Mouse (Mus musculus) spleen, adult 2 months (tissue): ENCODE measurements around the gene Espn. TPM values are rescaled to one million over a fixed set of nuclear protein-coding genes. Genes with fewer than 3 reads are reported as not detected.

Source experiments
- DNase-seq, 2 experiments: peaks; one replicate each; pipeline versions ENCODE4 v3.0.0 to v3.0.0-alpha.2; 2012 to 2021; ENCODE audit warnings: low spot score in 2 of 2, low read depth in 1 of 2
- H3K27ac ChIP-seq: fragments of 200-500 bp; 2 replicates; pipeline ENCODE4 v1.5.1; 2012; ENCODE audit warnings: low read length, inconsistent platforms; ENCODE audit not compliant: insufficient read depth
- H3K27me3 ChIP-seq: fragments of 200-500 bp; 2 replicates; pipeline ENCODE4 v1.6.1; 2012; ENCODE audit warnings: mild to moderate bottlenecking, moderate library complexity, low read length, inconsistent platforms; ENCODE audit not compliant: control insufficient read depth, insufficient read depth
- H3K36me3 ChIP-seq: fragments of 200-500 bp; 2 replicates; pipeline ENCODE4 v1.6.1; 2012; ENCODE audit warnings: mild to moderate bottlenecking, low read length, inconsistent platforms; ENCODE audit not compliant: control insufficient read depth, insufficient read depth
- H3K4me1 ChIP-seq: fragments of 200-500 bp; 2 replicates; pipeline ENCODE4 v1.6.1; 2011; ENCODE audit warnings: inconsistent platforms; ENCODE audit not compliant: control insufficient read depth, insufficient read depth, insufficient read length
- H3K4me3 ChIP-seq: fragments of 200-500 bp; 2 replicates; pipeline ENCODE4 v1.5.1; 2011; ENCODE audit warnings: mild to moderate bottlenecking, inconsistent platforms; ENCODE audit not compliant: insufficient read depth, insufficient read length; ENCODE audit errors: extremely low read depth
- CTCF ChIP-seq: fragments of 200-500 bp; IDR thresholded peaks from 2 replicates; pipeline ENCODE4 v1.5.1; 2011; ENCODE audit warnings: mild to moderate bottlenecking, inconsistent platforms; ENCODE audit not compliant: insufficient read depth, insufficient read length, insufficient replicate concordance; ENCODE audit errors: extremely low read depth
- POLR2A ChIP-seq: fragments of 200-500 bp; IDR thresholded peaks from 2 replicates; pipeline ENCODE4 v1.6.1; 2011; ENCODE audit warnings: low read depth, low read length, inconsistent platforms
- WGBS: fragments of 180-500 bp; shearing (Covaris S2); methylation state at CpG from one replicate; pipeline ENCODE4 v1.1.7; 2018; 5-methylcytosine and 5-hydroxymethylcytosine counted together
- polyA plus RNA-seq: library from polyadenylated mRNA; depleted of rRNA; stranded (reverse); fragments of >200 nt; gene quantifications from 2 replicates; pipeline ENCODE4 v1.2.3, GENCODE M21; 2012

Espn gene
- polyA plus RNA-seq, 1 experiment = 2.1 TPM

DNA sequence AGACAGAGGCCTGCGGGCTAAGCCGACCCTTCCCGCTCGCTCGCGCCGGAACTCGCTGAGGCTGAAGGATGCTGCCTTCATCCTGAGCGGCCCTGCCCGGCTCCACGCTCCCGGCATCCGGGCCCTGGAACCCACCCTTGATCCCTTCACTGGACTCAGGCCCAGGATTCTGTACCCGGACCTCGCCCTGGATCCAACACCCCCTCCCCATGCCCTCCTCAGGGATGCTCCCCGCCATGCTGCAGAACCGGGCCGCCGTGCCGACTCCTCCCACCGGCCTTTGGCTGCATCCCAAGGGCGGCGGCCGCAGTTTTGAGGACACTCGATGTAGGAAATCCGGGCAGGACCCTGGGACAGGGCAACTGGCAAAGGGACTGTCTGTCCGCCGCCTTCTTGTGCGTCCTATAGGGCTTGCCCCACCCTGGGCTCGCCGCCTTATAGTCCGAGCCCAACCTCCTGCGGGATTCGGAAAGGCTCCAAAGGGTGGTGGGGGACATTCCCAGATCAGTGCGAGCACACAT lies 26.2 kb upstream of the Espn start:
- Histone ChIP-seq H3K27me3 (no peaks in the 10 kb centered on the region), H3K27ac (no peak overlapping the region), H3K36me3 (no peaks in the 10 kb centered on the region), H3K4me1 (peaks cover 10% of the 10 kb centered on the region), H3K4me3 (peak overlapping the region; percentile 60)
- peak in 1 of 2 experiments; percentile 34 for DNase-seq
- no peak for TF ChIP-seq CTCF
- no peak for TF ChIP-seq POLR2A
- under 1% methylated on average over 34 of the region's 35 CpGs for WGBS

- H3K4me1 ChIP-seq = peaks cover 10% of the 10 kb centered on the region
- TF ChIP-seq CTCF (no peak), POLR2A (peak; percentile 47)
- no peaks in the 10 kb centered on the region for H3K36me3 ChIP-seq
- under 1% methylated on average over 92 of the region's 108 CpGs for WGBS
- peak; percentile 75 to 89 for DNase-seq
- H3K4me3 ChIP-seq = peak within 1 kb of the TSS; percentile 74
- H3K27ac ChIP-seq = peak within 1 kb of the TSS; percentile 91
- H3K27me3 ChIP-seq = no peaks in the 10 kb centered on the region
These were observed 25.6 kb upstream of the Espn start, which contains the start of gene Acot7 for GRCm38 (mm10) chr4:152177537-152178343. Gene Acot7 (plus strand): TSS chr4:152178134.

DNA sequence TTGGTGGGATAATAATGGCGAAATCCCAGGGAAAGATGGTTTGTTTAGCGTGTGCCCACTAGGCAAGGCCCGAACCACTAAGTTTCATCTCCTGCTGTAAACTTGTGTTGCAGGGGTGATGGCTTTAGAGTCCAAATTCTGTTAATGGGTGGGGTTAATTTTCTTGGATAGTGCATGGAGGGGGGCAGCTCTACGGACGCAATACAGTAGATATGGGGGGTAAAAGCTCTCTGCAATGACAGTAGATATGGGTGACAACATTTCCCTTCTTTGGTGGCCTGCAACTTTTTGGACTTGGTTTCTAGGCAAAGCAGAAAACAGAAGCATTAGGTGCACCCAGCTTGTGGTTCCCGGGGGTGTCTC lies 25.0 kb upstream of the Espn start:
- TF ChIP-seq CTCF (no peak), POLR2A (no peak)
- no peak for DNase-seq
- WGBS = 33% methylated on average over 6 of the region's 6 CpGs
- no peaks in the 10 kb centered on the region for H3K36me3 ChIP-seq
- peaks cover 10% of the 10 kb centered on the region for H3K4me1 ChIP-seq
- peak overlapping the region; percentile 74; the same call in 1 of the 2 replicates for H3K4me3 ChIP-seq
- H3K27ac ChIP-seq = peak overlapping the region; percentile 91; the same call in 1 of the 2 replicates
- no peaks in the 10 kb centered on the region for H3K27me3 ChIP-seq

- no peaks in the 10 kb centered on the region for H3K36me3 ChIP-seq
- no peaks in the 10 kb centered on the region for H3K27me3 ChIP-seq
- WGBS = 16% methylated on average over 3 of the region's 3 CpGs
- TF ChIP-seq POLR2A = no peak
- no peak for TF ChIP-seq CTCF
- no peak for DNase-seq
- peaks cover 10% of the 10 kb centered on the region for H3K4me1 ChIP-seq
- no peak overlapping the region for H3K4me3 ChIP-seq
- H3K27ac ChIP-seq = no peak overlapping the region
These were observed 24.5 kb upstream of the Espn start for GRCm38 (mm10) chr4:152176638-152177037.

DNA sequence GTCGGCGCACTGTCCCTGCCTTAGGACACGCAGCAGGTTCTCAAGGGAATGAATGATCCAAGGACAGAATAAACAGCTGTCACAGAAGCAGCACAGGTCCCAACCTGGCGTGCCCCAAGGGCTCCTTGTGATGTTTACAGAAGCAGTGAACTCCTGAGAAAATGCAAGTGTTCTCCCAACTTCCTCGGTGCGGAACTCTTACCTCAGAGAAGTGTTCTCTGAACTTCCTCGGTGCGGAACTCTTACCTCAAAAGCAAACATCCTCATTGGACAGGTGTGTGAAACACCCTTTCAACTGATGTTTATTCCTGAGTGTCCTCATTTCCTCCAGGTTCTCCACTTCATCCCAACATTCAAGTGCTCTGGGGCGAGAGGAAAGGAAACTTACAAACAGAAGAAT lies 21.8 kb upstream of the Espn start:
- Histone ChIP-seq H3K36me3 (no peaks in the 10 kb centered on the region), H3K4me3 (no peak overlapping the region), H3K27ac (no peak overlapping the region), H3K4me1 (peaks cover 5% of the 10 kb centered on the region), H3K27me3 (no peaks in the 10 kb centered on the region)
- WGBS = 88% methylated on average over 9 of the region's 9 CpGs
- DNase-seq = no peak
- no peak for TF ChIP-seq POLR2A
- TF ChIP-seq CTCF = no peak

GRCm38 (mm10) chr4:152173041-152173440 lies 20.9 kb upstream of the Espn start:
- no peaks in the 10 kb centered on the region for H3K36me3 ChIP-seq
- no peak overlapping the region for H3K4me3 ChIP-seq
- peak; percentile 94; the same call in 1 of the 2 replicates for TF ChIP-seq CTCF
- no peak for TF ChIP-seq POLR2A
- 2% methylated on average over 5 of the region's 5 CpGs for whole genome bisulfite sequencing
- H3K27me3 ChIP-seq = no peaks in the 10 kb centered on the region
- DNase-seq = peak; percentile 68 to 80
- peaks cover 5% of the 10 kb centered on the region; the same call in 1 of the 2 replicates for H3K4me1 ChIP-seq
- no peak overlapping the region for H3K27ac ChIP-seq

DNA sequence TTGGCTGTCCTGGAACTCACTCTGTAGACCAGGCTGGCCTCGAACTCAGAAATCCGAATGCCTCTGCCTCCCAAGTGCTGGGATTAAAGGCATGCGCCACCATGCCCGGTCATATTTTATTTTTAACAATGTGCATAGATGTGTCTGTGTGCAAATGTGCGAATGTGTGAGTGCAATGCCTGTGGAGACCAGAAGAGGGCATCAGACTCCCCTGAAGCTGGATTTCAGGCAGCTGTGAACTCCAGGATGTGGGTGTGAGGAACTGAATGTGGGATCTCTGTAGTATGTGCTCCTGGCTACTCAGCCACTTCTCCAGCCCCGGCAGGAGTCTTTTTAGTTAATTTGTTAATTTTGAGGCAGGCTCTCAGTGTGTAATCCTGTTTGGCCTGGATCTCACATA lies 19.4 kb upstream of the Espn start:
- H3K27me3 ChIP-seq = no peaks in the 10 kb centered on the region
- no peaks in the 10 kb centered on the region for H3K4me1 ChIP-seq
- H3K27ac ChIP-seq = no peak overlapping the region
- no peak for TF ChIP-seq CTCF
- no peak for TF ChIP-seq POLR2A
- WGBS = 83% methylated on average over 6 of the region's 6 CpGs
- DNase-seq = no peak
- H3K36me3 ChIP-seq = no peaks in the 10 kb centered on the region
- H3K4me3 ChIP-seq = no peak overlapping the region
